Mouse (Mus musculus) layer of hippocampus, adult 11-12 months (tissue): ENCODE measurements around the gene Neurod1.

ENCODE experiments used
- DNase-seq: peaks from one replicate; pipeline ENCODE4 v3.0.0; 2022; ENCODE audit warnings: low spot score

The Neurod1 gene

DNA sequence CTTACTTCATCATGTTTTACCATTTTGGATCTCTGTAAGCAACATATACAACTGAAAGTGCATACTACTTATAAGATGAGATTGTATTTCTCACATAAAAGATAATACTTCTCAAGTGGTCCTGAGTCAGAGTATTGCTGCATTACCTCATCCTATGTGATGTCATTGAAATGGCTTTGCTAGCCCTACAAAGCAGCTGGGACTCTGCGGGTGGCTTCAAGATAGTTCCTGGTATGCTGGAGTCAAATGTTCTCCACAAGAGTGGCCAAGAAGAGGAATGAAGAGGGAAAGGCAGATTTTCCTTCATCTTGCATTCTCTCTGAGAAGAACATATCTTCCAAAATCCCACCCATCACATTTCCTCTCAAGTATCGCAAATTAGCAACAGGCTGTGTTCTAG is 13.2 kb downstream of the Neurod1 start:
- DNase-seq, result no peak

DNA sequence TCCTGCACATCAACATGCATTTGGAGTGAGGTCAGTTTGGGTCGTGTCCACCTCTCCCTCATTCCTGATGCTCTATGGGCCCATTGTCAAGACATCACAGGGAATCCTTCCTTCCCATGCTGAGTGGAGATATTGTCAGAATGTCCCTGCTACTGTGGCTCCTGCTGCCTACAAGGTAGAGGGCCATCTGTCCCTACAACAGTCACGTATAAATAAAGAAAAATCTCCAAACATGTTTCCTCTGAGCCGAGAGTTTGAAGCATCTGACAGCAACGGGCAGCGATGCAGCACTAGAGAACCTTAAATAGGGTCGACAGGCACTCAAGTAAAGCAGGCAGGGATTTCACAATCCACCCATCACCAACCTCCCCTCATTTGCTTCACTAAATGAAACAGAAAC is 13.6 kb downstream of the Neurod1 start:
- DNase-seq, result no peak

DNA sequence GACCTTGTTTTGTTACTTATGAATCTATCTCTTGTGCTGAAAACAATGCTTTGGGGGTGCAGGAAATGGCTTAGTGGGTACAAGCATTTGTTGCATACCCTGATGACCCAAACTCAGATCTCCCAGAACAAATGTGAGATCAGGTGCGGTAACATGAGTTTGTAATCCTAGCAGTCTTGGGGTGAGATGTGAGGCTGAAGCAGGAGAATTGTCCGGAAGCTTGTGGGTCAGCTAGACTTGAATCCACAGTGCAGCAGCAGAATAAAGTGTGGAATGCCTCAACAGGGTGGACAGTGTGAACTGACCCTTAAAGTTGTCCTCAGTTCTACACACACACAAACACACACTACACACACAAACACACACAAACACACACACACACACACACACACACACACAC is 14.3 kb downstream of the Neurod1 start:
- DNase-seq, result no peak

DNA sequence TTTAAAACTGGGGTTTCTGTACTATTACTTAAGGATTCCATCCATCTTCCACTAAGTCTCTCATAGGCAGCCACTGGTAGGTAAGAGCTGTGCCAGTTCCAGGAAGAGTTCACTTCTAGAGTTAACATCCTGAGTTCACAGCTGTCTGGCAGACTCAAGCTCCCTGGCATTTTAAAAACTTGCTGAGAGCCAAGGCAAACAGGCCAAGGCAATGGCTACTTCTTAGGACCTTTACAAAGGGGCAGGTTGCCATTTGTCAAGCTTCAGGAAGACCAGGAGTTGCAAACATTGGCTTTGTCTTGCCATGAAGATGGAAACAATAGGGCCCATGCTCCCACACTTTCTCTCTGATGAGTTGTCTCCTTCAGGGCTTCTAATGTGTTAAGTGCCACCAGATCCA is 26.5 kb downstream of the Neurod1 start:
- DNase-seq, result no peak

DNA sequence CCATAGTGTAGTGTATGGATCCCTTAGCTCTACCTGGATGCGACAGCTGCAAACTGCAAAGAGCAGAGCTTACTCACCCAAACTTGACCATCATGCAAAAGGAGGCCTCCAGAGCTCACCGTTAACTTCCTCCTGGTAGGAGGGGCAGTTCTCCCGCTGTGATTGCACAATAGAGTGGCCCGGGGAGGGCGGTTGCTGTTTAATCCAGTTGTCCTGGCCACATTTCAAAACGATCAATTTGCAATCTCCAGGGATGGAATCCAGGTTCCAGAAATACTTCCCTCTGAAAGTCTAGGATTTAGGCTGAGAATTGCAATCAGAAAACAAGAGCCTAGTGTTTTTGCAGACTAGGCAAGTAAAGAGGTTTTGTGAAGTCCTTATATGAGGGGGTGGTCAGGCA is 26.9 kb downstream of the Neurod1 start:
- no peak for DNase-seq

DNA sequence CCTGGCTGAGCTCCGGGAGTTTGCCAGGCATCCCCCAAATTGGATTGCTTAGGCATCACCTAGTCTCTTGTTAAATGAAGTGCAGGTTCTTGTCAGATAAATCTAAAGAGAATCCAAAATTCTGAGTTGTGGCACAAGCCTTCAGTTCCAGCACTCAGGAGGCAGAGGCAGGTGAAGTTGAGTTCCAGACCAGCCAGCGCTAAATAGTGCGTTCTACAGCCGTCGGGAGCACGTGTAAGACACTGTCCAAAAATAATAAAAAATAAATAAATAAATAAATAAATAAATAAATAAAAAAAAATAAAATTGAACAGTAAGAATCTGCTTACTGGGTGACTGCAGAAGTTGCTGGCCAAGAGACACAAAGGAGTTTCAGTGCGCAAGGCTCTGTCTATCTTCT is 27.4 kb downstream of the Neurod1 start:
- no peak for DNase-seq

DNA sequence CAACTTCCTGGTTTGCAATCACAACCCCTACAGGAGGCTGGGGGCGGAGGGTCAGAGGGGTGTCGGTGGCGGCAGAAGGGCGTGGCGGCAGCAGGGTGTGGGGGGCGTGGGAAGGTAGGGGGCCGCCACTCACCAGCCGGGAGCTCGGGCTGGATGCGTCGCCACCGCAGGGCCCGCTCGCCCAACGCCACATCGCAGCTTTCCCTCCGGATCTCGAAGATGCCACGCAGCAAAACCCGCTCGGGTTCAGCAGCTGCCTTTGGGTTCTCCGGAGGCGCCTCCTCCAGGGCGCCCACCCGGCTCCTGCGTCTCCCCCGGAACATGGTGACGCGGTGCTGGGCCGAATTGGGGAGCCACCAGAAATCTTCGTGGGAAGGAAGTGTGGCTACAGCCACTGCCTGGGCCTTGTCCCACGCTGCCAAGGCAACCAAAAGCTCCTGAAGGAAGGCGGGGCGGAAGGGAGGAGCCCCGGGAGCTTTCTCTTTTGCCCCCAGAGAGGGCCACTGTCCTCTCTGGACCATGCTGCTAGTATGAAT is 27.9 kb downstream of the Neurod1 start:
- DNase-seq, result no peak

DNA sequence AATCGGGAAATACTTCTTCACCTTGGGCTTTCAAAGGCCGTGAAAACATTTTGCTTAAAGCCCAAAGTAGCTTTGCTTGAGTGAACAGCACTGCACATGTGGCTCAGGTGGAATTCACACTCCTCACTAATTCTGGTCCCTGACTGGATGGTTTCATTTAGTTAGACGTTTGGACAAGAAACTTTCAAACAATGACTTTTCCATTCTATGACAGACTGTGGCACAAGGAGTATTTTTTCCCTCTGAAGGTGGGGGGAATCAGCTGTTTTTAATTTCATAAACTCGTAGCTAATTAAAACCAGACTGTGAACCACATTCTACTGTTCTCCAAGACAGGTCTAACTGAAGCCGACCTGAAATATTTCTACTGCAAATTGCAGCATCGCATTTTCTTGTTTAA is 28.5 kb downstream of the Neurod1 start:
- no peak for DNase-seq

DNA sequence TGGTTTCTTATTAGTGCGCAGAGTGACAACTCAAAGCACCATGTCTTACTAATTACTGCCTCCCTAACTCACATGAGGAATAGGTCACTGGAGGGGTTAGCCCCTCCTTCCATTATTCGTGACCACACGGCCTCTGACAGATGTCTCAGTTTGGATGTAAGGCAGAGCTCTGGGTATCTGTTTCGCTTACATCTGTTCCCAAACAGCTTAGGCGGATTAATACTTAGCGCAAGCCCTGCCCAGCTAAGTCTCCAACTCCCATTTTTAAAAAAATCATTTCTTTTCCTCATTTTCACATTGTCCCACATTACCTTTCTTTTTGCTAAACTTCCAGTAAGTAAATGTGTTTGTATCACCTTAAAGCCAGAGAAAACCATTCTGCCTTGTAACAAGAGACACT is 34.9 kb downstream of the Neurod1 start:
- no peak for DNase-seq

DNA sequence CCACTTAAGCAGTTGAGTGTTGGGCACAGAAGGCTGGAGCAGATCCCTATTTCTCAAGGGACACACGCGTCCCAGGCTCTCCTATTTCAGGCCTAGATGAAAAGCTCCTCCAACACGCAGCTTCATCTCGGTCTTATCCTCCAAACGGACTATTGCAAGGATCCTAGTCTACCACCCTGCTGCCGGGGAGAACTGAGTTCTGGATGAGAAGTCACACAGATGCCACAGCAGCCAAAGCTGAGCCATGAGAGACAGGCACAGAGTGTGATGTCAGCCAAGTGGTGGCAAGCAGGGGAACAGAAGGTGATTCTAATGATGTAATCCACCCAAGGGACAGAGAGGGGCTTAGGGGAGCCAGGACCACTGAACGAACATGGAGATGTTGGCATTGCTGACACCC is 42.0 kb downstream of the Neurod1 start:
- DNase-seq, result no peak

DNA sequence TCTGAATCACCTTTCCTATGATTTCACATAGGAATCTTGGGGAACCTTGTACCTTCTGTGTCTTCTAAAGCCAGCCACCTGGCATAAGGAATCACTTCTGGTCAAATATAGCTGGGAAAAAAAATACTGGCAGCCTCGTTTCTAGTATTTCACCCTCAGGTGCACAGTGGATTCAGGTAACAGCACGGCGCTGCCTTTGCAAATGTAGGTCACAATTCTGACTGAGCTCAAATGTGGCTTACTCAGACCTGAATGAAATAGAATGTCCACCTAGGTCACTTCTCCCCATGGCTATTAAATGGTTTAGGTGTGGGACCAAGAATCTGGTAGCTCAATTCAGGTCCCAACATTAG is 45.7 kb downstream of the Neurod1 start:
- no peak for DNase-seq

DNA sequence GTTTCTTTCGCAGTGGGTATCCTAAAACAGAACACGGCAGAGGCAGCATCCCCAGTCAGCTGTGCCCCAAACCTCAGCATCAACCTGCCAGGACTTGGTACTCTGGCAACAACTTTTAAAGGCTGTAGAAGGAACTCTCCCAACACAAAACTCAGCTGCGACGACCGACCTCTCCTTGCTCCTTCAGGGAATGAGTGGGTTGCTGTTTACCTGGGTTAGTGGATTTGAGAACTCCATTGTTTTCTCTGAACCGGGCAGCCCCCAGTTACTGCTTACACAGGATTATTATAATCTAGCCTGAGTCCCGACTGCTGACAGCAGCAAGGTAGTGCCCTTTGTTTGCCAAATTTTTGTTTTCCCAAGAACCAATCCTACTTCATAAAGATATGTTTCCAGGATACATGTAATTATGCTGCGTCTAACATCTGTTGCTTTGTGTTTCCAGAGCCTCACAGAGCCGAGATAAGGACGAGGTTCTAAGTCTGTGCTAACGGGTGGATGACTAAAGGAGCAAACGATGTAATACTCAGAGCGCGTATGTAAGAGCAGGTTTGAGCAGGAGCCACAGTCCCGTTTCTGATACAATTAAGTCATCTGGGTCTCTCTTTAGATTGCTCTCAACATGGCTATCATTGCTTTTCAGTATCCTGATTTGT is 46.2 kb downstream of the Neurod1 start:
- DNase-seq, result no peak

DNA sequence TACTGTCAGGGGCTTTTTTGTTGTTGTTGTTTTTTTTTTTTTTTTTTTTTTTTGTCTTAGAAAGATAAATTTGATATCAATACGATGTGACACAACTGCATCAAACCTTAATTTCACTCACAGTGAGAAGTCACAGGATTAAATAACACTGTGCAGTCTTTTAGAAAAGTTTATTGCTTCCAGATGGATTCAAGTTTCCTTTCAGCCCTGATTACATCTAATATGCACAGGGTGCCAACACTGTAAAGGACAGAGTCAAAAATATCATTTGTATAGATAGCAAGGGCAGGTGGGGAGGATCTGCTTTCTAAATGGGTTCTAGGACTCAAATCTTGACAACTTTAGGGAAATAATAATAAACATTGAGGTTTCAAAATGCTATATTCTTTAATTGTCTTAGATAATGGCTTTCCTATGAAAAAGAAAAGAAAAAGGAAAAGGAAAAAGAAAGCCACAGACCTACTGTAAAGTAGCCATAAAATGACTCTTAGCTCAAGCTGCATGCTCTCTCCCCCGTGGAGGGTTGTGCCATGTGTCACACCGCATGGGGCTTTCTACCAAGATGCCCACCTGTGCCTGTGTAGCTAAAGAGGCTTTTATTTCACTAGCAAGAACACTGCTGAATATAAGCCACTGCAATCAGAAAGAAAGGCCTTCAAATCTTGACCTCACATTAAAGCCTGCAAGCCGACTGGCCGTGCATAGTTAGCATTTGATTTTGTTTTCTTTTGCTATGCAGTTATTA is 50.7 kb downstream of the Neurod1 start:
- DNase-seq, result no peak
